Mouse (Mus musculus): ENCODE data around the gene Slc25a51. TPM values are rescaled to one million over a fixed set of nuclear protein-coding genes. Genes with fewer than 3 reads are reported as not detected.
"Not testable (repeated sequence)": the region's sequence is repeated elsewhere in the genome, so short reads cannot be mapped to it uniquely, and the experiment has no call there.

Gene Slc25a51
- polyA plus RNA-seq, 1 experiment from 2014 or later, result 84.3 TPM

GRCm38 (mm10) chr4:45399421-45400210, 8.9 kb downstream of the Slc25a51 start:
- Histone ChIP-seq H3K4me1 (ENCODE audit: control insufficient read depth, insufficient read depth, low read length) (no peaks in the 10 kb centered on the region), H3K9ac (ENCODE audit: low read length) (no peak overlapping the region), H3K27ac (ENCODE audit: low read depth, low read length) (no peak overlapping the region), H3K4me2 (ENCODE audit: low read length) (no peak overlapping the region), H3K36me3 (ENCODE audit: control insufficient read depth, insufficient read depth, low read length) (peaks cover 69% of the 10 kb centered on the region), H3K4me3 (ENCODE audit: low read depth, low read length) (no peak overlapping the region), H3K9me3 (replicated peaks; ENCODE audit: control insufficient read depth, low read length) (no peaks in the 10 kb centered on the region), H3K27me3 (replicated peaks; ENCODE audit: control insufficient read depth, insufficient read depth, low read length) (no peaks in the 10 kb centered on the region)
- ATAC-seq (no peak), DNase-seq (ENCODE audit: low spot score) (no peak)
- WGBS, result 96% methylated on average over 45 of the region's 45 CpGs

GRCm38 (mm10) chr4:45398315-45398714, 10.3 kb downstream of the Slc25a51 start:
- H3K4me3 ChIP-seq (ENCODE audit: low read depth, low read length); H3K27ac ChIP-seq (ENCODE audit: low read depth, low read length); H3K4me1 ChIP-seq (ENCODE audit: control insufficient read depth, insufficient read depth, low read length); H3K27me3 ChIP-seq (replicated peaks; ENCODE audit: control insufficient read depth, insufficient read depth, low read length); H3K9ac ChIP-seq (ENCODE audit: low read length); DNase-seq (ENCODE audit: low spot score); ATAC-seq; H3K9me3 ChIP-seq (replicated peaks; ENCODE audit: control insufficient read depth, low read length); H3K4me2 ChIP-seq (ENCODE audit: low read length): not testable (repeated sequence)
- H3K36me3 ChIP-seq (ENCODE audit: control insufficient read depth, insufficient read depth, low read length), result peaks cover 56% of the 10 kb centered on the region
- WGBS, result 89% methylated on average over 5 of the region's 5 CpGs

GRCm38 (mm10) chr4:45396211-45396610, 12.4 kb downstream of the Slc25a51 start:
- H3K27me3 ChIP-seq (replicated peaks; ENCODE audit: control insufficient read depth, insufficient read depth, low read length); H3K4me2 ChIP-seq (ENCODE audit: low read length); H3K4me3 ChIP-seq (ENCODE audit: low read depth, low read length); H3K27ac ChIP-seq (ENCODE audit: low read depth, low read length); H3K9me3 ChIP-seq (replicated peaks; ENCODE audit: control insufficient read depth, low read length); ATAC-seq; DNase-seq (ENCODE audit: low spot score); H3K4me1 ChIP-seq (ENCODE audit: control insufficient read depth, insufficient read depth, low read length); H3K9ac ChIP-seq (ENCODE audit: low read length): not testable (repeated sequence)
- peaks cover 39% of the 10 kb centered on the region for H3K36me3 ChIP-seq (ENCODE audit: control insufficient read depth, insufficient read depth, low read length)
- WGBS, result 89% methylated on average over 5 of the region's 6 CpGs

- H3K36me3 ChIP-seq (ENCODE audit: control insufficient read depth, insufficient read depth, low read length), result peaks cover 15% of the 10 kb centered on the region
- H3K9me3 ChIP-seq (replicated peaks; ENCODE audit: control insufficient read depth, low read length), result no peaks in the 10 kb centered on the region
- no peaks in the 10 kb centered on the region for H3K4me1 ChIP-seq (ENCODE audit: control insufficient read depth, insufficient read depth, low read length)
- H3K27me3 ChIP-seq (replicated peaks; ENCODE audit: control insufficient read depth, insufficient read depth, low read length), result no peaks in the 10 kb centered on the region
- H3K4me2 ChIP-seq (ENCODE audit: low read length), result no peak overlapping the region
- no peak overlapping the region for H3K4me3 ChIP-seq (ENCODE audit: low read depth, low read length)
- H3K9ac ChIP-seq (ENCODE audit: low read length), result no peak overlapping the region
- 83% methylated on average over 5 of the region's 5 CpGs for WGBS
- H3K27ac ChIP-seq (ENCODE audit: low read depth, low read length), result no peak overlapping the region
- ATAC-seq (no peak), DNase-seq (ENCODE audit: low spot score) (no peak)
Measured at GRCm38 (mm10) chr4:45393658-45394057, 14.9 kb downstream of the Slc25a51 start.

- H3K4me1 ChIP-seq (ENCODE audit: control insufficient read depth, insufficient read depth, low read length), result no peaks in the 10 kb centered on the region
- H3K27me3 ChIP-seq (replicated peaks; ENCODE audit: control insufficient read depth, insufficient read depth, low read length), result no peaks in the 10 kb centered on the region
- no peak for ATAC-seq
- no peaks in the 10 kb centered on the region for H3K9me3 ChIP-seq (replicated peaks; ENCODE audit: control insufficient read depth, low read length)
- no peak overlapping the region for H3K4me3 ChIP-seq (ENCODE audit: low read depth, low read length)
- H3K4me2 ChIP-seq (ENCODE audit: low read length), result no peak overlapping the region
- 82% methylated on average over 8 of the region's 8 CpGs for WGBS
- peaks cover 10% of the 10 kb centered on the region for H3K36me3 ChIP-seq (ENCODE audit: control insufficient read depth, insufficient read depth, low read length)
- H3K27ac ChIP-seq (ENCODE audit: low read depth, low read length), result no peak overlapping the region
- no peak for DNase-seq (ENCODE audit: low spot score)
- H3K9ac ChIP-seq (ENCODE audit: low read length), result no peak overlapping the region
Measured at GRCm38 (mm10) chr4:45392994-45393393, 15.6 kb downstream of the Slc25a51 start.

- no peaks in the 10 kb centered on the region for H3K27me3 ChIP-seq (replicated peaks; ENCODE audit: control insufficient read depth, insufficient read depth, low read length)
- H3K27ac ChIP-seq (ENCODE audit: low read depth, low read length), result no peak overlapping the region
- H3K4me1 ChIP-seq (ENCODE audit: control insufficient read depth, insufficient read depth, low read length), result no peaks in the 10 kb centered on the region
- peaks cover 6% of the 10 kb centered on the region; the same call in 1 of the 2 replicates for H3K36me3 ChIP-seq (ENCODE audit: control insufficient read depth, insufficient read depth, low read length)
- no peak for DNase-seq (ENCODE audit: low spot score)
- H3K4me3 ChIP-seq (ENCODE audit: low read depth, low read length), result no peak overlapping the region
- no peak overlapping the region for H3K9ac ChIP-seq (ENCODE audit: low read length)
- ATAC-seq, result no peak
- no peaks in the 10 kb centered on the region for H3K9me3 ChIP-seq (replicated peaks; ENCODE audit: control insufficient read depth, low read length)
- no peak overlapping the region for H3K4me2 ChIP-seq (ENCODE audit: low read length)
- WGBS, result 72% methylated on average over 11 of the region's 11 CpGs
Measured at GRCm38 (mm10) chr4:45392572-45392971, 16.0 kb downstream of the Slc25a51 start.

- H3K4me2 ChIP-seq (ENCODE audit: low read length), result no peak overlapping the region
- ATAC-seq, result no peak
- 0 out of 2 replicates have a peak, but pooled peaks cover 1% of the 10 kb centered on the region for H3K36me3 ChIP-seq (ENCODE audit: control insufficient read depth, insufficient read depth, low read length)
- no peak overlapping the region for H3K9ac ChIP-seq (ENCODE audit: low read length)
- no peaks in the 10 kb centered on the region for H3K27me3 ChIP-seq (replicated peaks; ENCODE audit: control insufficient read depth, insufficient read depth, low read length)
- H3K9me3 ChIP-seq (replicated peaks; ENCODE audit: control insufficient read depth, low read length), result no peaks in the 10 kb centered on the region
- no peak overlapping the region for H3K27ac ChIP-seq (ENCODE audit: low read depth, low read length)
- DNase-seq (ENCODE audit: low spot score), result no peak
- no peaks in the 10 kb centered on the region for H3K4me1 ChIP-seq (ENCODE audit: control insufficient read depth, insufficient read depth, low read length)
- WGBS, result 70% methylated on average over 4 of the region's 4 CpGs
- no peak overlapping the region for H3K4me3 ChIP-seq (ENCODE audit: low read depth, low read length)
Measured at GRCm38 (mm10) chr4:45392099-45392498, 16.5 kb downstream of the Slc25a51 start.

GRCm38 (mm10) chr4:45387296-45387695, 21.3 kb downstream of the Slc25a51 start:
- not testable (repeated sequence) for H3K9me3 ChIP-seq (replicated peaks; ENCODE audit: control insufficient read depth, low read length); H3K4me2 ChIP-seq (ENCODE audit: low read length); H3K4me3 ChIP-seq (ENCODE audit: low read depth, low read length); H3K27me3 ChIP-seq (replicated peaks; ENCODE audit: control insufficient read depth, insufficient read depth, low read length); ATAC-seq; H3K9ac ChIP-seq (ENCODE audit: low read length); H3K27ac ChIP-seq (ENCODE audit: low read depth, low read length); H3K36me3 ChIP-seq (ENCODE audit: control insufficient read depth, insufficient read depth, low read length); H3K4me1 ChIP-seq (ENCODE audit: control insufficient read depth, insufficient read depth, low read length); DNase-seq (ENCODE audit: low spot score)
- WGBS, result 94% methylated on average over 5 of the region's 5 CpGs

GRCm38 (mm10) chr4:45382133-45382532, 26.4 kb downstream of the Slc25a51 start:
- not testable (repeated sequence) for DNase-seq (ENCODE audit: low spot score); H3K9me3 ChIP-seq (replicated peaks; ENCODE audit: control insufficient read depth, low read length); H3K4me1 ChIP-seq (ENCODE audit: control insufficient read depth, insufficient read depth, low read length); H3K4me2 ChIP-seq (ENCODE audit: low read length); ATAC-seq; H3K9ac ChIP-seq (ENCODE audit: low read length); H3K4me3 ChIP-seq (ENCODE audit: low read depth, low read length); H3K27me3 ChIP-seq (replicated peaks; ENCODE audit: control insufficient read depth, insufficient read depth, low read length); H3K27ac ChIP-seq (ENCODE audit: low read depth, low read length); H3K36me3 ChIP-seq (ENCODE audit: control insufficient read depth, insufficient read depth, low read length)
- WGBS, result 87% methylated on average over 2 of the region's 2 CpGs
